Mouse (Mus musculus) T-helper 17 cell (primary cell): ENCODE measurements around the gene 1700020L24Rik.

Experiments used
- in situ Hi-C, 2 experiments: fragments of 300-600 bp; cut with MboI, MseI; formaldehyde crosslinking; loops; 1 replicate in 1 of 2; 2 replicates in 1 of 2; pipeline ENCODE4 v1.15.1; 2025; ENCODE audit warnings: high pct_unique_total_duplicates in 2 of 2

Gene 1700020L24Rik

DNA sequence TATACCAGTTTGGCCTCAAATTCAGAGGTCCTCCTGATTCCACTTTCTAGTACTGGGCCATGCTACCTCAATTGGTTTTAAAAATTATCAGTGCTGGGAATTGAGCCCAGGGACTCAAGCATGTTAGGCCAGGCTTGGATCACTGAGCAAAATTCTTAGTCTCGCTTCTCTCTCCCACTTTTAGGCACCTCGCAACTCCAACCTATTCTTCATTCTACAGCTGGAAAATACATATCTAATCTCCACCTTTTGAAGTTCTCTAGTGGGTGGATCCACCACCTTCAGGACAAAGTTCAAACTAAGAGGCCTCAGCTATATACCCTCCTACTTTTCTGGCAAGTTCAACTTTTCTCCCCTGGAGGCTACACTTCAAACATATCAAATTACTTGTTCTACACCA lies 34.3 kb downstream of the 1700020L24Rik start:
- in situ Hi-C loops = no loop called here

- in situ Hi-C loops = no loop called here
These were observed 35.1 kb downstream of the 1700020L24Rik start, which contains the start of gene Taf15 for GRCm38 (mm10) chr11:83472324-83473234. Taf15 (plus strand) TSS chr11:83473086.

- in situ Hi-C loops = no loop called here
These were observed 35.9 kb downstream of the 1700020L24Rik start for GRCm38 (mm10) chr11:83473235-83474016.
